Mouse (Mus musculus) cerebellum, adult 2 months (tissue): Measurements from ENCODE around the gene Fcer2a.

Experiments
- CTCF ChIP-seq: fragments of 200-500 bp; IDR thresholded peaks from 2 replicates; pipeline ENCODE4 v1.5.1; 2011; ENCODE audit warnings: low read depth, mild to moderate bottlenecking, control low read depth, low read length, moderate library complexity, borderline replicate concordance; ENCODE audit not compliant: insufficient read depth
- POLR2A ChIP-seq: fragments of 200-500 bp; IDR thresholded peaks from 2 replicates; pipeline ENCODE4 v1.6.1; 2011; ENCODE audit warnings: low read length, control low read depth, borderline replicate concordance; ENCODE audit not compliant: insufficient read depth

DNA sequence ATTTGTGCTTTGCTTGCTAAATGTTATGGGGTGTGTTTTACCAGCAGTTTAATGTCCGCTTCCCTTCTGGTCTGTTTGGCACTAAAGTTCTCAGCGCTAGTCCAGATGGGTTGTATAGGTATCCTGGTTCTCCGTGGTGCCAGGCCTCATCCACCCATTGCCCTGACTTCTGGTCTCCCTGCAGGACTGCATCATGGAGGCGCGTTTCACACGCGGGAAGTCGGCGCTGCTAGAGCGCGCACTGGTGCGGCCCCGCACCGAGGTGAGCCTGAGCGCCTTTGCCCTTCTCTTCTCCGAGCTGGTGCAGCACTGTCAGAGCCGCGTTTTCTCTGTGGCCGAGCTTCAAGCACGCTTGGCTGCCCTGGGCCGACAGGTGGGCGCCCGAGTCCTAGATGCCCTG lies 15.1 kb downstream of the Fcer2a start:
- TF ChIP-seq CTCF: no peak
- no peak for TF ChIP-seq POLR2A
